Mouse (Mus musculus) testis, postnatal 14 days (tissue): Measurements from ENCODE around the gene Dis3l2.

Experiments
- DNase-seq: peaks from one replicate; pipeline ENCODE4 v3.0.0; 2021; ENCODE audit warnings: low spot score

The Dis3l2 gene

GRCm38 (mm10) chr1:86703300-86703964, at the start of gene Dis3l2:
Dis3l2 (plus strand) TSS chr1:86703808.
- DNase-seq: peak; percentile 90

GRCm38 (mm10) chr1:86657071-86657470, 46.5 kb upstream of the Dis3l2 start:
- DNase-seq: no peak

- DNase-seq: no peak
Observed at GRCm38 (mm10) chr1:86665091-86665490, 38.5 kb upstream of the Dis3l2 start.

- DNase-seq: peak; percentile 58
Observed at GRCm38 (mm10) chr1:86669552-86670273, 33.9 kb upstream of the Dis3l2 start.

GRCm38 (mm10) chr1:86670279-86671038, 33.1 kb upstream of the Dis3l2 start, which contains the start of gene Nppc:
Nppc (minus strand) TSS chr1:86670571.
- peak; percentile 43 for DNase-seq

GRCm38 (mm10) chr1:86674385-86674784, 29.2 kb upstream of the Dis3l2 start:
- no peak for DNase-seq

- DNase-seq: no peak
Observed at GRCm38 (mm10) chr1:86675126-86675525, 28.5 kb upstream of the Dis3l2 start.

- no peak for DNase-seq
Observed at GRCm38 (mm10) chr1:86677624-86678023, 26.0 kb upstream of the Dis3l2 start.

- no peak for DNase-seq
Observed at GRCm38 (mm10) chr1:86678667-86679066, 24.9 kb upstream of the Dis3l2 start.

GRCm38 (mm10) chr1:86687236-86687635, 16.4 kb upstream of the Dis3l2 start:
- DNase-seq: no peak

GRCm38 (mm10) chr1:86691027-86691426, 12.6 kb upstream of the Dis3l2 start:
- DNase-seq: no peak

GRCm38 (mm10) chr1:86696948-86697347, 6.7 kb upstream of the Dis3l2 start:
- no peak for DNase-seq

- DNase-seq: no peak
Observed at GRCm38 (mm10) chr1:86698721-86699120, 4.9 kb upstream of the Dis3l2 start.

- no peak for DNase-seq
Observed at GRCm38 (mm10) chr1:86699346-86700136, 4.1 kb upstream of the Dis3l2 start.

- no peak for DNase-seq
Observed at GRCm38 (mm10) chr1:86700367-86700766, 3.2 kb upstream of the Dis3l2 start.

- no peak for DNase-seq
Observed at GRCm38 (mm10) chr1:86703965-86704326, 338 bp downstream of the Dis3l2 start.

GRCm38 (mm10) chr1:86705461-86705860, 1.9 kb downstream of the Dis3l2 start:
- DNase-seq: no peak

- DNase-seq: no peak
Observed at GRCm38 (mm10) chr1:86709546-86709945, 5.9 kb downstream of the Dis3l2 start.

GRCm38 (mm10) chr1:86712045-86712444, 8.4 kb downstream of the Dis3l2 start:
- DNase-seq: no peak

- no peak for DNase-seq
Observed at GRCm38 (mm10) chr1:86713054-86713453, 9.4 kb downstream of the Dis3l2 start.

- DNase-seq: no peak
Observed at GRCm38 (mm10) chr1:86718190-86718589, 14.6 kb downstream of the Dis3l2 start.

- DNase-seq: peak; percentile 26
Observed at GRCm38 (mm10) chr1:86719391-86719790, 15.8 kb downstream of the Dis3l2 start.
